Mouse (Mus musculus) MEL (cell line): ENCODE measurements around the gene Cat. TPM values are rescaled to one million over a fixed set of nuclear protein-coding genes. Genes with fewer than 3 reads are reported as not detected.

Experiments
- DNase-seq: peaks from one replicate; pipeline ENCODE4 v3.0.0; 2011; ENCODE audit warnings: low read depth, low spot score
- H3K27ac ChIP-seq: 2 replicates; pipeline ENCODE4 v1.5.1; 2012; ENCODE audit warnings: low read depth, mild to moderate bottlenecking, control low read depth, low read length, moderate library complexity; ENCODE audit not compliant: control insufficient read depth
- H3K27me3 ChIP-seq, 2 experiments: fragments of 150-350 bp in 1 of 2; sonication (generic) in 1 of 2; 2 replicates each; pipeline ENCODE4 v1.6.1; 2012; ENCODE audit warnings: low read length in 2 of 2, mild to moderate bottlenecking in 2 of 2, improper control_type of control experiment in 1 of 2, moderate library complexity in 1 of 2; ENCODE audit not compliant: insufficient read depth in 2 of 2, control insufficient read depth in 1 of 2
- H3K36me3 ChIP-seq, 2 experiments: 2 replicates each; pipeline ENCODE4 v1.6.1; 2012 to 2014; ENCODE audit warnings: low read length in 2 of 2, improper control_type of control experiment in 1 of 2, inconsistent platforms in 1 of 2, mild to moderate bottlenecking in 1 of 2; ENCODE audit not compliant: insufficient read depth in 2 of 2, control insufficient read depth in 1 of 2
- H3K4me1 ChIP-seq, 2 experiments: fragments of 150-350 bp in 1 of 2; sonication (generic) in 1 of 2; 2 replicates each; pipeline ENCODE4 v1.6.1; 2012; ENCODE audit warnings: low read length in 2 of 2, improper control_type of control experiment in 1 of 2, mild to moderate bottlenecking in 1 of 2; ENCODE audit not compliant: insufficient read depth in 2 of 2, control insufficient read depth in 1 of 2
- H3K4me3 ChIP-seq, 2 experiments: fragments of 150-350 bp in 1 of 2; sonication (generic) in 1 of 2; 2 replicates each; pipeline ENCODE4 v1.5.1; 2012; ENCODE audit warnings: low read depth in 2 of 2, low read length in 2 of 2, mild to moderate bottlenecking in 2 of 2, moderate library complexity in 2 of 2, control low read depth in 1 of 2, improper control_type of control experiment in 1 of 2; ENCODE audit not compliant: control insufficient read depth in 1 of 2, insufficient read depth in 1 of 2
- H3K79me2 ChIP-seq: 2 replicates; pipeline ENCODE4 v1.6.1; 2012; ENCODE audit warnings: mild to moderate bottlenecking, low read length, moderate library complexity; ENCODE audit not compliant: control insufficient read depth, poor library complexity, insufficient read depth
- H3K9ac ChIP-seq: 2 replicates; pipeline ENCODE4 v1.6.1; 2012; ENCODE audit warnings: low read depth, mild to moderate bottlenecking, control low read depth, low read length, moderate library complexity; ENCODE audit not compliant: control insufficient read depth, poor library complexity, severe bottlenecking
- H3K9me3 ChIP-seq: fragments of 150-350 bp; sonication (generic); replicated peaks from 2 replicates; pipeline ENCODE4 v1.6.1; 2012; ENCODE audit warnings: mild to moderate bottlenecking, low read length, improper control_type of control experiment, moderate library complexity; ENCODE audit not compliant: insufficient read depth
- BHLHE40 ChIP-seq: IDR thresholded peaks from 2 replicates; pipeline ENCODE4 v1.6.1; 2012; ENCODE audit warnings: low read depth, mild to moderate bottlenecking, inconsistent platforms, low read length, improper control_type of control experiment, borderline replicate concordance
- ETS1 ChIP-seq: IDR thresholded peaks from 2 replicates; pipeline ENCODE4 v1.6.1; 2012; ENCODE audit warnings: low read depth, mild to moderate bottlenecking, inconsistent platforms, low read length, improper control_type of control experiment, moderate library complexity
- GATA1 ChIP-seq: IDR thresholded peaks from 2 replicates; pipeline ENCODE4 v1.6.1; 2011; ENCODE audit warnings: low read depth, low read length, improper control_type of control experiment
- KAT2A ChIP-seq: conservative IDR thresholded peaks from 2 replicates; pipeline ENCODE4 v1.6.1; 2012; ENCODE audit warnings: low read depth, low read length, improper control_type of control experiment, inconsistent platforms
- MAX ChIP-seq: IDR thresholded peaks from 2 replicates; pipeline ENCODE4 v1.6.1; 2011; ENCODE audit warnings: low read length, improper control_type of control experiment
- MEF2A ChIP-seq: IDR thresholded peaks from 2 replicates; pipeline ENCODE4 v1.6.1; 2014; ENCODE audit warnings: low read depth, mild to moderate bottlenecking, inconsistent platforms, low read length, improper control_type of control experiment; ENCODE audit not compliant: poor library complexity, insufficient replicate concordance, severe bottlenecking; ENCODE audit errors: extremely low read depth
- MXI1 ChIP-seq: IDR thresholded peaks from 2 replicates; pipeline ENCODE4 v1.6.1; 2011; ENCODE audit warnings: mild to moderate bottlenecking, low read depth, low read length, improper control_type of control experiment
- MYB ChIP-seq: IDR thresholded peaks from 2 replicates; pipeline ENCODE4 v1.6.1; 2011; ENCODE audit warnings: mild to moderate bottlenecking, low read depth, low read length, improper control_type of control experiment
- NELFE ChIP-seq: IDR thresholded peaks from 2 replicates; pipeline ENCODE4 v1.6.1; 2011; ENCODE audit warnings: low read depth, low read length, improper control_type of control experiment
- NRF1 ChIP-seq: IDR thresholded peaks from 2 replicates; pipeline ENCODE4 v1.6.1; 2014; ENCODE audit warnings: low read depth, mild to moderate bottlenecking, inconsistent platforms, low read length, improper control_type of control experiment, moderate library complexity; ENCODE audit not compliant: poor library complexity, insufficient read depth, severe bottlenecking
- POLR2A ChIP-seq, 2 experiments: IDR thresholded peaks; 2 replicates each; pipeline ENCODE4 v1.6.1; 2011 to 2012; ENCODE audit warnings: low read length in 2 of 2, mild to moderate bottlenecking in 2 of 2, control low read depth in 1 of 2, improper control_type of control experiment in 1 of 2, low read depth in 1 of 2, moderate library complexity in 1 of 2; ENCODE audit not compliant: control insufficient read depth in 1 of 2, insufficient read depth in 1 of 2, poor library complexity in 1 of 2
- POLR2AphosphoS5 ChIP-seq: IDR thresholded peaks from 2 replicates; pipeline ENCODE4 v1.6.1; 2012; ENCODE audit warnings: low read depth, borderline replicate concordance, mild to moderate bottlenecking, inconsistent platforms, low read length, moderate library complexity, mixed read lengths
- RAD21 ChIP-seq: IDR thresholded peaks from 2 replicates; pipeline ENCODE4 v1.6.1; 2011; ENCODE audit warnings: mild to moderate bottlenecking, low read depth, low read length, improper control_type of control experiment
- RCOR1 ChIP-seq: IDR thresholded peaks from 2 replicates; pipeline ENCODE4 v1.6.1; 2012; ENCODE audit warnings: low read depth, mild to moderate bottlenecking, inconsistent platforms, low read length, improper control_type of control experiment
- SIN3A ChIP-seq: IDR thresholded peaks from 2 replicates; pipeline ENCODE4 v1.6.1; 2012; ENCODE audit warnings: low read length, improper control_type of control experiment, inconsistent platforms
- SMC3 ChIP-seq: IDR thresholded peaks from 2 replicates; pipeline ENCODE4 v1.6.1; 2011; ENCODE audit warnings: low read depth, low read length, improper control_type of control experiment
- TAL1 ChIP-seq: IDR thresholded peaks from 2 replicates; pipeline ENCODE4 v1.6.1; 2012; ENCODE audit warnings: mild to moderate bottlenecking, inconsistent platforms, low read length, moderate library complexity, mixed read lengths
- TBP ChIP-seq: IDR thresholded peaks from 2 replicates; pipeline ENCODE4 v1.8.0; 2011; ENCODE audit warnings: low read depth, low read length, improper control_type of control experiment
- TCF12 ChIP-seq: IDR thresholded peaks from 2 replicates; pipeline ENCODE4 v1.6.1; 2014; ENCODE audit warnings: low read depth, mild to moderate bottlenecking, inconsistent platforms, low read length, improper control_type of control experiment, moderate library complexity
- USF2 ChIP-seq, 2 experiments: IDR thresholded peaks; 2 replicates each; pipeline ENCODE4 v1.6.1; 2011 to 2012; ENCODE audit warnings: improper control_type of control experiment in 2 of 2, low read length in 2 of 2, borderline replicate concordance in 1 of 2, inconsistent platforms in 1 of 2, low read depth in 1 of 2, mild to moderate bottlenecking in 1 of 2; ENCODE audit not compliant: insufficient read depth in 1 of 2
- ZC3H11A ChIP-seq: IDR thresholded peaks from 2 replicates; pipeline ENCODE4 v1.6.1; 2012; ENCODE audit warnings: low read depth, mild to moderate bottlenecking, inconsistent platforms, low read length, improper control_type of control experiment
- ZKSCAN1 ChIP-seq: IDR thresholded peaks from 2 replicates; pipeline ENCODE4 v1.6.1; 2012; ENCODE audit warnings: low read depth, mild to moderate bottlenecking, inconsistent platforms, low read length, improper control_type of control experiment, moderate library complexity
- ZMIZ1 ChIP-seq: IDR thresholded peaks from 2 replicates; pipeline ENCODE4 v1.6.1; 2012; ENCODE audit warnings: low read depth, mild to moderate bottlenecking, inconsistent platforms, low read length, improper control_type of control experiment, moderate library complexity
- ZNF384 ChIP-seq: IDR thresholded peaks from 2 replicates; pipeline ENCODE4 v1.6.1; 2012; ENCODE audit warnings: low read depth, mild to moderate bottlenecking, inconsistent platforms, low read length, improper control_type of control experiment
- polyA plus RNA-seq, 2 experiments: library from polyadenylated mRNA; stranded (reverse) in 1 of 2; unstranded in 1 of 2; fragments of >175 nt in 1 of 2; fragments of >200 nt in 1 of 2; gene quantifications; 2 replicates each; pipeline versions ENCODE4 v1.2.1 to v1.2.4; 2012; ENCODE audit warnings: low replicate concordance in 2 of 2, low read depth in 1 of 2; ENCODE audit not compliant: insufficient read length in 2 of 2, insufficient read depth in 1 of 2, missing spikeins in 1 of 2
- total RNA-seq: library from RNA; depleted of rRNA; stranded (reverse); fragments of 300-350 nt; gene quantifications from 2 replicates; pipeline ENCODE4 v1.2.3, GENCODE M21; 2012

The Cat gene
- total and polyA plus RNA-seq, 3 experiments = 36.4 to 82.0 (median 74.3) TPM

DNA sequence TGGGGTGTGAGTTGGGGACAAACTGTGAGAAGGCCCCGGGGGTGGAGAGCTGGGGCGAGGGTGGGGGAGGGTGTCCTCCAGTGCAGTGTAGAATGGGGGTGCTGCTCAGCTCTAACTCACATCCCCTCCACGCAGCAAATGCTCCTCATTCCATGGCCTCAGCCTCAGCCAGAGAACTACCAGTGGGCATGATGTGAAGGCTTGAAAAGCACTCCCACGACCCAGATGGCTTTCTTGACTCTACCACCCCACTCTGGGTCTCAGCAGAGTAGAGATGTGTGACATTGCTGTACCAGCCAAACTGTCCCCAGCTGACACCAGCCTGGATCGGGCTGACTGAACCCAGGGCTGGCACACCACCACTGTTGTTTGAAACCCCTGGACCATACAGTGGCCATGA, 32.4 kb downstream of the Cat start:
- no peak for DNase-seq
- TF ChIP-seq ZMIZ1 = no peak
- TF ChIP-seq ZC3H11A = no peak
- no peak for TF ChIP-seq USF2 (IDR thresholded peaks at IDR 0.05; ENCODE audit: borderline replicate concordance in 1 of 2, insufficient read depth in 1 of 2, low read depth in 1 of 2, low read length in 2 of 2)
- no peak for TF ChIP-seq TCF12
- TF ChIP-seq NELFE = no peak
- no peak for TF ChIP-seq MEF2A
- TF ChIP-seq POLR2AphosphoS5 = no peak
- TF ChIP-seq KAT2A = no peak
- no peak for TF ChIP-seq NRF1
- TF ChIP-seq GATA1 = no peak
- Histone ChIP-seq H3K27me3 (no peaks in the 10 kb centered on the region), H3K4me1 (no peaks in the 10 kb centered on the region), H3K27ac (no peak overlapping the region), H3K9ac (no peak overlapping the region), H3K4me3 (no peak overlapping the region), H3K36me3 (peaks cover 0 to 20% of the 10 kb centered on the region in 2 experiments; a peak in 2 of 4 replicates), H3K9me3 (no peaks in the 10 kb centered on the region), H3K79me2 (no peaks in the 10 kb centered on the region)

GRCm38 (mm10) chr2:103450267-103450666, 34.7 kb downstream of the Cat start:
- DNase-seq = no peak
- H3K4me3 ChIP-seq = no peak overlapping the region
- peaks cover 0 to 14% of the 10 kb centered on the region in 2 experiments; a peak in 2 of 4 replicates for H3K36me3 ChIP-seq
- no peak overlapping the region for H3K27ac ChIP-seq
- no peaks in the 10 kb centered on the region for H3K4me1 ChIP-seq
- no peak overlapping the region for H3K9ac ChIP-seq
- H3K27me3 ChIP-seq = no peaks in the 10 kb centered on the region
- no peak for TF ChIP-seq MXI1
- H3K9me3 ChIP-seq = no peaks in the 10 kb centered on the region
- H3K79me2 ChIP-seq = no peaks in the 10 kb centered on the region

DNA sequence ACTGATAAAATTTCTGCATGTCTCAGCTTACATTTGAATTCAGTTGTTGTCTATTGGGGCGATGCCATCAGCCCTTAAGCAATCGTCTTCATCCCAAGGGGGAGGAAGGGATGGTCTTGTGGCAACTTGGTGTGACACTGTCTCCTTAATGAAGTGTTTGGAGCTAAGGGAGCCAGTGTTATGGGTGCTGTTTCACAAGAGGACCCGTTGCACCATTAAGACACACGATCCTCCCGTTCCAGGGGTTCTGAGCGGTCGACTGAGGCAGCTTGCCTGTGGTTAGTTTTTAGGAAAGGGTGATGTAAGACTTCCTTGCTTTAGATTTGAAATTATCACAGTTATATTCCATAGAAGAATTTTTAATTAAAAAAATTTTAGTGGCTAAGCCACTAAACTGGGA, 35.1 kb downstream of the Cat start:
- no peak for TF ChIP-seq TCF12
- TF ChIP-seq ETS1 = no peak
- no peak for TF ChIP-seq ZNF384
- no peak for TF ChIP-seq ZKSCAN1
- TF ChIP-seq TAL1 = no peak
- no peak for TF ChIP-seq TBP
- no peak for TF ChIP-seq RCOR1
- TF ChIP-seq POLR2A (IDR thresholded peaks at IDR 0.05; ENCODE audit: control insufficient read depth in 1 of 2, insufficient read depth in 1 of 2, low read depth in 1 of 2, low read length in 2 of 2, poor library complexity in 1 of 2) = no peak
- TF ChIP-seq MXI1 = no peak
- TF ChIP-seq MAX = no peak
- no peak for TF ChIP-seq BHLHE40
- no peak for TF ChIP-seq SMC3
- no peak for TF ChIP-seq ZMIZ1
- TF ChIP-seq SIN3A = no peak
- TF ChIP-seq GATA1 = no peak
- no peak for TF ChIP-seq NELFE
- TF ChIP-seq MEF2A = no peak
- no peak for TF ChIP-seq MYB
- TF ChIP-seq RAD21 = no peak
- TF ChIP-seq, all 39 proteins: peak for 0
- Histone ChIP-seq H3K27me3 (no peaks in the 10 kb centered on the region), H3K4me3 (no peak overlapping the region), H3K4me1 (no peaks in the 10 kb centered on the region), H3K79me2 (no peaks in the 10 kb centered on the region), H3K36me3 (peaks cover 0 to 11% of the 10 kb centered on the region in 2 experiments; a peak in 2 of 4 replicates), H3K9ac (no peak overlapping the region), H3K9me3 (no peaks in the 10 kb centered on the region), H3K27ac (no peak overlapping the region)
- DNase-seq = no peak
